Mouse (Mus musculus) frontal cortex, postnatal 25 days (tissue): ENCODE data around the gene Mmgt2.
"Not testable (repeated sequence)": the region's sequence is repeated elsewhere in the genome, so short reads cannot be mapped to it uniquely, and the experiment has no call there.

ENCODE experiments used
- DNase-seq, 2 experiments: peaks; one replicate each; pipeline ENCODE4 v3.0.0; 2022; ENCODE audit warnings: low spot score in 2 of 2

The Mmgt2 gene

GRCm38 (mm10) chr11:62645732-62646494 is 2.6 kb upstream of the Mmgt2 start:
- DNase-seq: peak in 1 of 2 experiments; percentile 35

DNA sequence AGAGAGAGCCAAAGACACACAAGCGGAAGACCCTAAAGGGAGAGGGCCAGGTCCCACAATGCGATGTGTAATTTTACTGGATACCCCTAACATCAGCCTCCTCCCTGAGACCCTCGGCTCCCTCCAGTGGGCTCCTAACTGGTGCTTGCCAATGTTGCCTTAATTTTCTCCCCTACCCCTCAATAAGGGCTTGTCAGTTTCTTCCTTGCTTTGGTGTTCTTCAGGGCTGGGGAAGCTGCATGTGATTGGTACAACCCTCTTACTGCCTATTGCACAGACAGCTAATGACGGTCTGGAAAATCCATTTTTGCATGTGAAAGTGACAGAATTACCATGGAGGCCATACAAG is 2.0 kb upstream of the Mmgt2 start:
- DNase-seq: no peak

- DNase-seq: no peak
These were observed 1.4 kb upstream of the Mmgt2 start for GRCm38 (mm10) chr11:62646958-62647515.

DNA sequence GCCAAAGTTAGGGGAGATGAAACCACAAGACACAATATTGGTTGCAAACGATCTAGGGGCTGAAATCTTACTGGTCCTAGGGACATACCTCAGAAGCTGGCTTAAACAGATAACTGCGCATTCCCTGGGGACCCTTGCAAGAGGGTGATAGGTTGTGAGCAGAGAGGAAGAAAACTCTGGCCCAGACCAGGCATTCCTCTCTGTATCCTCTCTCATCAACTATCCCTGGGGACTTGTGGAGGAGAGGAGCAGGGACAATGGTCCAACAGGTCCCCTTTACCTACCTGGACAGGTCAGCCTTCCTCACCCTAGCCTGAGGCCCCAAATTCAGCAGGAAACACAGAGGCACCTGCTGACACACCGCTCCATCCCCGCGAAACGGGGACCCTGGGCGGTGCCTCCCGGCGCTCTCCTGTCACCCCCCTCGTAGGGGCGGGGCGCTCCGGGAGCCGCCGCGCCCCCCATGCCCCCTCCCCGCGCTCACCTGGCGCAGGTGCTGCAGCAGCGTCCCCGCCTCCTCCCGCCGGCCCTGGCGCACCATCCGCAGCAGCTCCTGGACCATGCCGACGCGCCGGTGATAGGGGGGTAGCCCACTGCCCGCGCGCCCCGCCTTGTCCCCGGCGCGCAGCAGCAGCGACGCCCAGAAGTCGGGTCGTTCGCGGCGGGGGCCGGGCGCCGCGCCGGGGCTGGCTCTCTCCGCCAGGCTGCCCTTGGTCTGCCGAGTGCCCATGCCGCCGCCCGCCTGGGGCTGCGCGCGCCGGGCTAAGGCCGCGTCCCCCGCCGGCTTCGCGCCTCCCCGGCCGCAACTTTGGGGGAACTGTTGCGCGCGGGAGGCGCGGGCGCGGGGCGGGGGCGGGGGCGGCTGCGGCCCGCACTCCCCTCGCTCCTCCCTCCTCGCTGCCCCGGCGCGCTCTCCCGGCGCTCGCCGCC is 538 bp upstream of the Mmgt2 start, which contains the start of gene Lrrc75a:
Gene Lrrc75a, minus strand, starts transcription at position 863 of the 930 bp plus-strand sequence.
- no peak for DNase-seq

GRCm38 (mm10) chr11:62649803-62650202 is 1.3 kb downstream of the Mmgt2 start:
- DNase-seq: not testable (repeated sequence)

GRCm38 (mm10) chr11:62651563-62651962 is 3.1 kb downstream of the Mmgt2 start:
- no peak for DNase-seq

DNA sequence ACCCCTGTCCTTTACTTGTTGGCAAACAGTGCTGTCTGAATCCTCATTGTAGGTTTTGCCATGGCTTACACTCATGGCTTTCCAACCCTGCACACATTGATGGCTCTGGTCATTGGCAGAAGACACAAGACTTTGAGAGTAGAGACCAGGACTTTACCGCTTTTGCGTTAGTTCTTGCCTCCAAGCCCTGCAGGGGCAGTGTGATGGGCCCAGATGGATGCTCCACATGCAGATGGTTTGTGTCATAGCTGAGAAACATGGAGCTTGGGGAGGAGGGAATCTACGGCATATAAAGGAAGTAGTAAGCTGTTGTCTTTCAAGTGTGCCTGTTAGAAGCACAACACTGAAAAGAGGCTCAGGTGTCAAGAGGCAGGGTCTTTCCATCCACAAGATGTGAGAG is 3.6 kb downstream of the Mmgt2 start:
- no peak for DNase-seq

GRCm38 (mm10) chr11:62660885-62661284 is 12.4 kb downstream of the Mmgt2 start:
- DNase-seq: no peak

- no peak for DNase-seq
These were observed 15.8 kb downstream of the Mmgt2 start for GRCm38 (mm10) chr11:62664250-62664649.

- DNase-seq: no peak
These were observed 20.5 kb downstream of the Mmgt2 start for GRCm38 (mm10) chr11:62668986-62669385.

DNA sequence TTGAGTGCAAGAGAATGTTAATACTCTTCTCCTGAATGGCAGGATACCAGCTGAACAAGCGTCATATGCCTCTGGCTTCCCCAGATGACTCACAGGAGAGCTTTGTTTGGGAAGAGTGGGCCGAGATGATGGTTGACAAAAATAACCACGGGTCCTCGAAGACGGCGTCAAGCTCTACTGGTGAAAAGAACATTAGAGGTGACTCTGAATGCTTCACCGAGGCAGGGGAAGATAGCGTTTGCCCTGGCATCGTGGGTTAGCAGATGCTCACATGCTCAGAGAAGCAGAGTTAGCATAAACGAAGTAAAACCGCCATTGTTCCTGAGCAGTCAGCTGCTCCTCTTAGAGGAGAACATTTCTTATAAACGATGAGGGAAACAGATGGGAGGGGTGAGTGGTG is 21.0 kb downstream of the Mmgt2 start:
- peak in 1 of 2 experiments; percentile 52 for DNase-seq

- DNase-seq: no peak
These were observed 21.5 kb downstream of the Mmgt2 start for GRCm38 (mm10) chr11:62670006-62670405.

DNA sequence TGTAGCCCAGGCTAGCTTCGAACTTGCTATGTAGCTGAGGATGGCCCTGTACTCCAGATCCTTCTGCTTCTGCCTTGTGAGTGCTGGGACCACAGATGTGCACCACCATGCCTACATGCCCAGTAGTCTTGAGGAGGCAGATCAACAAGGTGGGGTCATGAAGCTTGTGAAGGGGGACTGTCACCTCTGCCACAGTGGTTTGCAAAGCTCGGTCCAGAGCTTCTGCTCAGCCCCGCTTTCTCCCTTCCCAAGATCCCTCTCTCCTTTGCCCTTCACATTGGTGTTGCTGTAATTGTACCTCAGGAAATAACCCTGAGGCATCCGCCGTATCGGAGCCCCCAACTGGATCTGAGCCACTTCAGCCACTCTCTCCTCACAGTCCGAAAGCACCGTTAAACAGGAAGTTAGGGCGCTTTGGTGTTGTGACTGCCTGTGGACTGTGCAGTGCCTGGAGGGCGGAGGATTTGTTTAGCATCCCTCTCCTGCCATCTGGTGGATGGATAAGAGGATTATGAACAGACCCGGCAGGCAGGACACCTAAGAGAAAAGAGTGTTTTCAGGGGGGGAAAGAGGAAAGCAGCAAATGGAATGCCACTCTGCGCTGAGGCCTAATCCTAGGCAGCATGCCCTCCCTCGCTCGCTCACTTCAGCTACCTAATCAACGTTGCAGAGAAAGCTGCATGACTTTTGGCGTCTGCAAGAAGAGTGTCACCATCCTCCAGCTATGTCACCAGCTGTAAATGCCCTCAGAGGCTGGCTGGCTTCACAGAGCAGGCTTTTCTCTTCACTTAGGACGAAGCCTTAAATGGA is 27.2 kb downstream of the Mmgt2 start:
- peak; percentile 33 to 50 for DNase-seq

- DNase-seq: no peak
These were observed 27.8 kb downstream of the Mmgt2 start for GRCm38 (mm10) chr11:62676290-62676596.

- no peak for DNase-seq
These were observed 30.4 kb downstream of the Mmgt2 start for GRCm38 (mm10) chr11:62678778-62679354.

DNA sequence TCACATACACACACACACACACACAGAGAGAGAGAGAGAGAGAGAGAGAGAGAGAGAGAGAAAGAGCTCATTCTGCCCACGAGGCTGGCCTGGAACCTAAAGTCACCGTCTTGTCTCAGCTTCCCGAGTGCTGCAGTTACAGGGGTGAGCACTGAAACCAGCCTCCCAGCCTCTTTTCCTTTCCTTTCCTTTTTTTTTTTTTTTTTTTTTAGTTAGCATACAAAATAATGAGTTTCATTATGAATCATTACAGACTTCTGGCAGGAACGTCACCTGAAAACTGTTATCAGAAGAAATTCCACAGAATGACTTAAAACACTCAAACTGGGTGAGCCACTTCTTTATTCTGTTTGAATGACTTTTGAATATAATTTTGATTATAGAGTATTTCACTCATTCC is 31.5 kb downstream of the Mmgt2 start:
- no peak for DNase-seq

DNA sequence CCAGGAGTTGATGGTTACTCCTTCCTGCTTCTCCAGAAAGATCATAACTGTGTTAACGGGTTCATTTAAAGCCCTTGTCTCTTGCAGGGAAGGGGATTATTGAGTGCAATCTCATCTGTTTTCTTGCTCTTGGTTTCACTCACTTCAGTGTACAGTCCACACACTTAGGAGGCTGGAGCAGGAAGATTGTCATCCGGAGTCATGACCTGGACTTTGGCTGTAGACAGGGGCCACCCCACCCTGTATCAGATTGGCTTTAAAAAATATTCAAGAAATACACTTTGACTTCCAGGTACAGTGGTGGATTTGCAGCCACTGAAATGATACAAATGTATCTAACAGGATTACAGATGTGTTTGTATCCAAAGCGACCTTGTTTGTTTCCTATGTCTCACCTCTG is 43.1 kb downstream of the Mmgt2 start:
- no peak for DNase-seq

DNA sequence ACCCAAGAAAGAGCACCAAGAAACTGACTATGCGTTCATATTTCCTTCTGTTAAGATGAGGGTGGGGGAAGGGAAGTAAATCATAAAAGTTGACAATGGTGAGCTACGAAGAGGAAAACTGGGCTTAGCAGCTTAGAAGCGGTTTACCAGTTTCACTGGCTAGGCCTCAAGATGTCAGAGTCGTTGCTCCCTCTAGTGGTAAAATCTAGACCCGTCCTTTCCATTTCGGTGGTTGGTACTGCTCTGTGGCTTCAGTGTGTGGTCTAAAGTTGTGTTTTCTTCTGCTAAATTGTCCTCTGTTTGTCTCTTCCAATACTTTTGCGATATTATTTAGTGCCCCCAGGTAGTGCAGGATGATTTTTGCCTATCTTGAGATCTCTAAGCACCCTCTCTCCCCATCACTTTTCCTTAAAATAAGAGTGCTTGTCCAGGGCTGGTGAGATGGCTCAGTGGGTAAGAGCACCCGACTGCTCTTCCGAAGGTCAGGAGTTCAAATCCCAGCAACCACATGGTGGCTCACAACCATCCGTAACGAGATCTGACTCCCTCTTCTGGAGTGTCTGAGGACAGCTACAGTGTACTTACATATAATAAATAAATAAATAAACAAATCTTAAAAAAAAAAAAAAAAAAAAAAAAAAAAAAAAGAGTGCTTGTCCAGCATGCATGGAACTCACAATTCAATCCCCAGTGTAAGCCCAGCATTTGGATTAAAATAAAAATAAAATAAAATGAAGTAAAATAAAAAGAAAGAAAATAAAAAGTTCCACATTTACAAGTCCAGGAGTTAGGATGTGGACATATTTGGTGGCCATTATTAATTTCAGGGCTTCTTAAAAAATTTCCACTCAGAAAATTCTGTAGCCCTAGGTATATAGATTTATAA is 45.1 kb downstream of the Mmgt2 start:
- DNase-seq: no peak

DNA sequence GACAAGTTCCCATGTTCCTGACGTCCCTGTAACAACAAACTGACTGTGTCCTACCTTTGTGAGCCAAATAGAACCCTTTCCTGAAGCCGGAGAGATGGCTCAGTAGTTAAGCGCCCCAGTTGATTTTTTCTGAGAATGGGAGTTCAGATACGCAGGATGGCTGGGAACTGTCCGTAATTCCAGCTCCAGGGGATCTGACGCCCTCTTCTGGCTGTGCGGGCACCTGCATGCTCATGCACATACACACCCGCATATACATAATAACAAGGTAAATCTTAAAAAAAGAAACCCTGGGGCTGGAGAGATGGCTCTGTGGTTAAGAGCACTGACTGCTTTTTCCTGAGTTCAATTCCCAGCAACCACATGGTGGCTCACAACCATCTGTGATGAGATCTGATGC is 46.7 kb downstream of the Mmgt2 start:
- no peak for DNase-seq

GRCm38 (mm10) chr11:62699749-62700148 is 51.3 kb downstream of the Mmgt2 start:
- no peak for DNase-seq
